Mouse (Mus musculus): Measurements from ENCODE around the gene Gm4131.

- TF ChIP-seq EP300 (optimal IDR thresholded peaks at IDR 0.05) (no peak), CTCF (IDR thresholded peaks at IDR 0.05; ENCODE audit: low read depth) (peak; percentile 95)
These were observed 109.1 kb downstream of the Gm4131 start for GRCm38 (mm10) chr14:62457420-62458181.

All from stomach, postnatal 0 days (tissue).